Mouse (Mus musculus) E14TG2a.4 (cell line): ENCODE measurements around the gene Mmgt1.

Experiments
- CTCF ChIP-seq: conservative IDR thresholded peaks from 2 replicates; pipeline ENCODE4 v1.5.1; 2014; ENCODE audit warnings: low read length
- NANOG ChIP-seq: IDR thresholded peaks from 2 replicates; pipeline ENCODE4 v1.6.1; 2014; ENCODE audit warnings: borderline replicate concordance, low read length, mixed read lengths
- POU5F1 ChIP-seq: IDR thresholded peaks from 2 replicates; pipeline ENCODE4 v1.6.1; 2014; ENCODE audit warnings: low read length, borderline replicate concordance

- TF ChIP-seq CTCF (no peak), POU5F1 (no peak), NANOG (peak; percentile 43; the same call in 1 of the 2 replicates)
Observed at GRCm38 (mm10) chrX:56640066-56640465, 42.2 kb upstream of the Mmgt1 start.
